Mouse (Mus musculus) layer of hippocampus, adult 18-20 months (tissue): ENCODE measurements at regions not wholly inside any gene's neighbourhood (a gene's known extent, or its start where the extent isn't known, plus 50 kb on each side); places are given as distances from the start of the nearest gene placed in this dataset.
"Not testable (repeated sequence)": the region's sequence is repeated elsewhere in the genome, so short reads cannot be mapped to it uniquely, and the experiment has no call there.

Experiments used
- DNase-seq, 2 experiments: peaks; one replicate each; pipeline ENCODE4 v3.0.0; 2022; ENCODE audit warnings: low spot score in 2 of 2

DNA sequence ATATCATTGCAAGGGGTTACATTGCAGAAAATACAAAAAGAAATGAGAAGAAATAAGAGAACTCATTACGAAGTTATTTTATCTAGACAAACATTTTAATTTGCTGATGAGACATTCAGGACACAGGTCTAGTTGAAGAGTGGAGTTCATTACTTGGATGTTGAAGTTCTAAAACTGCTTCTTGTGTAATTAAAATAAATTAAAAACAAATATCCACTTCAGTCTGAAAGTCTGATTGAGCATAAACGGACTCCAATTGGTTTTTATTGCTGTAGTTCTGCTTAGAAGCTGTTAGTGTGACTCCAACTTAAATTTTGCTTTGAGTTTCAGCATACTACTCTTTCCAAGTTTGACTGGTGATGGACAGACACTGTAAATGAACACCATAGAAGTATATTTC, 238.3 kb downstream of the Mef2c start:
- no peak for DNase-seq

DNA sequence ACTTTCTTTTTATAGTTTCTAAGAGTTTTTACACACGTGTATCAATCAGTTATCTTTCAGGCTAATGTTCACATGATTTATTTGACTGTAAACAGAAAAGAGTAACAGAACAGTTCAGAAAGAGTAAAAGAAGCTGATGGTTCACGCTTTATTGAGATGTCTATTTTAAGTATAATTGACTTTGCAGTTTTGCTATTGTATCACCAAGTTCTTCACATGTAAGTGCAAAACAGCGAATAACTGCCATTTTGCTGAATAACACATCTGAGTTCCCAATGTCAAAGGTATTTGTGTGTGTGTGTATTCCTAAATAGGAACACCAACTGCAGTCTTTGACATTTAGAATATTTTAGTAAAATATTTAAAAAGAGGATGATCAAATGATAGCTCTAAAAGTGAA, 238.7 kb downstream of the Mef2c start:
- no peak for DNase-seq

DNA sequence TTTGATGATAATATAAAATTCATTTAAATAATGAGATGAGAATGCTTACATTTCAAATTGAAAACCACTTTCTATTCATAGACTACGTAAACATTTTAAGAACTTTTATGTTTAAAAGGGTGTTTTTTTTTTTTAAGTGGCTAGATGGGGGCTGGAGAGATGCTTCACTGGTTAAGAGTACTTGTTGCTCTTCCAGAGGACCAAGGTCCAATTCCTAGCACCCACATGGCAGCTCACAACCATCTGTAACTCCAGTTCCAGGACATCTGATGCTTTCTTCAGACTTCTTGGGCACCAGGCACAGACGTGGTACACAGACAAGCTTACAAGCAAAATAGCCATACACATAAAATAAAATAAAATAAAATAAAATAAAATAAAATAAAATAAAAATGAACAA, 239.5 kb downstream of the Mef2c start:
- no peak for DNase-seq

DNA sequence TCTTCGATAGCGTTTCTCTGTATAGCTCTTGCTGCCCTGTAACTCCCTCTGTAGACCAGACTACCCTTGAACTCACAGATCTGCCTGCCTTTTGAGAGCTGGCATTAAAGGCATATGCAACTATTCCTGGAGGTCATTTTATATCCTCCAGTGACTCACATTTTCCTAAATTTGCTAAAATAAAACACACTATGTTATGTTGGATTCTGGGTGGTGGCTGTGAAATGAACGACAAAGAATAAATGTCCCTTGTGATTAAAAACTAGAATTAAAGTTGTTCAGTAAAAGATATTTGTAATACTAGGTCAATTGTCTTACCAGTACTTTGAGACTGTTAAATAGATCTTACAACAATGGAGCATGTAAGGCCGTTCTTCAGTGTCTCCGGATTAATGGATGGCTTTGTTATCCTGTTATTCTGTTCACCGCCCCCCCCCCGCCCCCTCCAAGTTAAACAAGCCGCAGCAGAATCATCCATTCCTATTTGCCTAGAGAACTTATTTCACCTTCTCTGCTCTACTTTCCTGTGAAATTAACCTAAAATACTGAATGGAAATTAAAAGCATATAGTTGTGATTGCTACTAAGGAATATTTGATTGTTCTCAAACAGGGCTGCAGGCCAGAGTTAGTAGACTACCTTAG, 240.4 kb downstream of the Mef2c start:
- DNase-seq: no peak

DNA sequence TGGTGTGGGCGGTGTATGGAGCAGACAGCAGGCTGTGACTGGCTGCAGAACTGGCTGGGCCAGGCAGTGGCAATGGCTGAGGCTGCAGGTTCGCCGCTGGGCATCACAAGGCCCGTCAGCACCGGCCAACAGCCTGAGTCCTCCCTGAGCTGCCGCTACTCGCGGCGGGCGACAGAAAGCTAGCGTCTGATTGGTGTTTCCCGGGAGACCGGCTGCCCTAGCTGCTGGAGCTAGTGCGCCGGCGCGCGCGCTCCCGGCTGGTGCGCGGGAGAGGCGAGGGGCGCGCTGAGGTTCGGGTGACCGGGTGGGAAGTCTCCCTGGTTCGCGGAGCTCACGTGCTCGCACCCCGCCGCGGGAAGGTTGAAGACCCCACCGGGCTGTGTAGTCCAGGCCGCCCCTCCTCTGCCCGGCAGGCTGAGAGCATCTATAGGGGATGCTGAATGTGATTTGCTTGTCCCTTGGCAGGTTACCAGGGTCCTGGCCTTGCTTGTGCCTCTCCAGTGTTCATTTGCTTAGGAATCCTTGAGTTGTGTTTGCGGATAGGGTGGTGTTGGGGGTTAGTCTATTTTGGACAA, 241.2 kb downstream of the Mef2c start:
- peak; percentile 96 to 97 for DNase-seq

DNA sequence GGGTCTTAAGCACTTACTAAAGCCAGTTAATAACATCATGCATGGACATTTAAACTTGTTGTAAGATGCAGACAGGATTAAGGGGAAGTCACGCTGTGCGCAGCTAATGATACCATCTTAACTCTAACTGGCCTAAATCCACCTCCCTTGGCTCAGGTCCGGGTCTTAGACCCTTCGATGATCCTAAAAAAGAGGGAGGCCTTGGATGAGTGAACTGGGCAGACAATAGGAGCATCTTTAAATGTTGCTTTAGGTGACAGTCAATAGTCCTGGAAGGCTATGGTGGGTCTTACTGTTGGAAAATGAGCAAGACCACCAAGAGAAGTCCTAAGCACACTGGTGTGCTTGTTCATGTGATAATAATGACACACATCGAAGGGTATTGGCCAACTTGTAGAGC, 242.1 kb downstream of the Mef2c start:
- DNase-seq: no peak

DNA sequence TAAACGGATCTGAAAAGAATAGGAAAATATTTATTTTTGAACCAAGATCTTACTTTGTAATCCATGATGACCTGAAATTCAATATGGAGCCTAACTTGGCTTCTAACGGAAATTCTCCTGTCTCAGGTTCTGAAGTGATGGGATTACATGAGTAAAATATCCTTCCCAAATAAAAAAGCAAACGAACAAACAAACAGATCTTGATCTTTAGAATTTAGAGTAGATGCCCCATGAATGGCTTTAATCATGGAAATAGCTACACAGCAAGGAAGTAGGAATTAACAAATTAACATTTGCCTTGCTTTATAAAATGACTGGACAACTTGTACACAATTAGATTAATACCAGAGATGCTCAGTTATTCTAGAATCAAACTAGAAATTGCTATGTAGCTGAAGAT, 243.8 kb downstream of the Mef2c start:
- no peak for DNase-seq

DNA sequence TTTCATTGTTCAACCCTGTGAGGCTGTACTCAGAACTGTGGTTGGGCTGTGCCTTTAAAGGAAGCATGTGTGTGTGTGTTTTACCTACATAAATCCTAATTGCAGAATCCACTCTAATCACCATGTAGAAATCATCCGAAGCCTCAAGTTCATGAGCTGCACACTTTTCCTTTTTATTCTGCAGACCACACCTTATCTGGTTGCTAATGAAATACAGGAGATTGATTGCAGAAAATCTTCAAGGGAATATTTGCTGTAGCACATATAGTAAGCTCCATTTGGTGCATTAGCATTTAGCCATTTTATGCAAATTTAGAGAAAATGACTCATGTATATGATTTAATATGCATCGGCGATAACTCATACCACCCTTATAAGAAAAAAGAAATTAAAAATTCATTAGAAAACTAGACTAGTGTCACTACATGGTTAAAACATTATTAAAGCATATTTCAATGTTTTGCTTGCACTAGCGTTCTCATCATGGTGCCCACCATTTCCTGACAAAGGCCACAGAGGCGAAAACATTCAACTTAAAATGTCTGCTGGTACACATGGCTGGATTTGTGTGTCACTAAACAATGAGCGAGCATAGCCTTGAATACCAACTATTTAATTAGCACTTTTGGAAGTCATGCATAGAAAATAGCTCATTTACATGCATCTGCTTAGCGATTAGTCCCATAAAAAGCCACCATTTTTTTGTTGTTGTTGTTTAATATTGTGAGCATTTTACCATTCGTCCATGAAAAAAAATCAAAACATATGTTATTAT, 245.7 kb downstream of the Mef2c start:
- no peak for DNase-seq

DNA sequence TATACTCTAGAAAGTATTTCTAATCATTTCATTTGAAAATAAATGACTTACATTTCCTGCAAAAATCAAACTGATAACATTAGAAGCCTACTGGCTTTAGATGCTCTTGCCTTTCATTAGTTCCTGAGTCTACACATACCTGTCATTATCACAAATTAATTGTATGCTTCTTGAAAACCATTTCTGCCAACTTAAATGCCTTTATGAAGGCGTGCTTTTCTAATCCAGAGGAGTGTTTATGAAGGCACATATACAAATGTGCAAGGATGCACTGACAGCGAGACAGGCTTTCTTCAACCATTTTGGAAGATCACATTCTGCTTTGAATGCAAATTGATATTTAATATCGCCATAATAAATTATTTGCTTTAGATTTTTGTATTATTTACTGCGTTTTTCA, 246.6 kb downstream of the Mef2c start:
- DNase-seq: no peak

DNA sequence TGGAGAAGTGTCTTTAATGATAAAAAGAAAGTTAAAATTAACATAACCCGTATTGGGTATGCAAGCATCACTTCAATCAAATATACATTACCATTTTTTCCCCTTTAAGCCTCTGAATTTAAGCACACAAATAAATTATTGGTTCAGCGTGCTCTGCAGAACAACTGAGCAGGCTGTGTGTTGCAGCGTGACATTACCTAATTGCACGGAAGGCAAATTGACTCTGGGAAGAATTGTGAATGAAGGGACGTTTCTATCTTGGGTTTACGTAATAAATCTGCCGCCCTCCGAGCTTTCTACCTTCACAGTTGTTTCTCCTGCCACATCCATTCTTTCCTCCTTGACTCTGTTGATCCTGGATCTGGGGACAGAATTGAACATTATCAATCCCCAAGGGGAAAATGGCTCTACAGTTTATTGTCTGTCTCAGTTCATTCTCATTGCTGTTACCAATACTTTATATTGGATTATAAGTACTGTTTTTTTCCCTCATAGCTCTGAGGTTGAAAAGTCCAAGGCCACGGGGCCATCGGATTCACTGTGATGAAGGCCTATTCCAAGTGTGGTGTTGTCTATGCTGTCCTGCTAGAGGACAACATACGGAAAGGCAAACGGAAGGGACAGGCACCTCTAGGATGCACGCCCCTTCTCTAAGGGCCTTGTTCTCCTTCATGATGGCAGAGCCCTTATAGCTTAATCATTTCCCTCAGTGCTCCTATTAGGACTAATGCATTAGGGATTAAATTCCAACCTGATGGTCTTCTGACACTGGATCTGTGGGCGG, 256.7 kb downstream of the Mef2c start:
- DNase-seq: no peak

DNA sequence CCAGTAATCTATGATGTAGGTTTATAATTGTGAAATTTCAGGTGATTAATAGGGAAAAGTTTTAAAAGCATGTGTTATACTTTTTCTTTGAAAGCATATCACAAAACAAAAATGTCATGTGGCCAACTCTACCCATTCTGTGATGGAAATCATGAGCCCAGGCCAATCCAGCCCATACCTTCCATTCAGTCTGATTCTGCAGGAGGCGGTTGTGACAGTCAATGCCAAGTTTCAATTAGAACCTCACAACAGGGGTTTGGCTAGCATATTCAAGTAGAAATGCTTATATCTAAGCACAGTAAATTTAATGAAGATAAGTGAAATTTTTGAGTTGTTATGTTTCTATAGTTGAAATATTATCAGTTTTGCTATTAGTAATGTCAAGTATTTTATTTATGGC, 258.6 kb downstream of the Mef2c start:
- no peak for DNase-seq

DNA sequence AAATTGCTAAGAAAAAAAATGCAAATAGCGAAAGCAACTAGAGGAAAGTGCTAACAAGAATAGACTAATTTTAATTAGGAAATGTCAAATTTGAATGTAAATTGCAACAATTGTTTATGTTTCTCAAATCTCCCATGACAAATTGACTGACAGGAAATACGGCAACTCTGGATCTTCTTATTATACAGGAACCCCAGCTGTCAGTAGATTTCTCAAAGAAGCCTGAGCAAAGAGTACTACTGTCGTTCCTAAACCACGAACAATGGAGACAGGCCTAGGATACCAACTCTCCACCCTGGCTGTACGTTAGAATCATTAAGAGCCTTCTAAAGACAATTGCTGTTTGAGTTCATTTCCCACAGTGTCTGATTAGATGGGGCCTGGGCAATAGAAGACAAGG, 259.5 kb downstream of the Mef2c start:
- DNase-seq: not testable (repeated sequence)

DNA sequence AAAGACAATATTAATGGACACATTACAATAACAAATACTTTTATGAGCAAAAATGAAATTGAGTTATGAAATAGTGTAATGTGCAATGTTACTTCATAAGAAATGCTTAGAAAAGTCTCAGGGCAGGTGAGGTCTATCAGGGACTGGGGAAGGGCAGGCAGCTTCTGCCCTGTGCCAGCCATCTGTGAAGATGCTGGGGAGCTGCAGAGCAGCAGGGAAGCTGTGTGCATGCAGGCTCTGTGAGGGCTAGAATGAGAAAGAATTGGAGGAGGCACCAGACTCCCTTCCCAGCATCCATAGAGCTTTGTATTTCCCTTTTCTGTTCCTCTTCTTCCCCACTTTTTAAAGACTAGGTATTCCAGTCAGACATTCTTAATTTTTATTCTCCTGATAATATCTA, 281.8 kb downstream of the Mef2c start:
- DNase-seq: no peak

DNA sequence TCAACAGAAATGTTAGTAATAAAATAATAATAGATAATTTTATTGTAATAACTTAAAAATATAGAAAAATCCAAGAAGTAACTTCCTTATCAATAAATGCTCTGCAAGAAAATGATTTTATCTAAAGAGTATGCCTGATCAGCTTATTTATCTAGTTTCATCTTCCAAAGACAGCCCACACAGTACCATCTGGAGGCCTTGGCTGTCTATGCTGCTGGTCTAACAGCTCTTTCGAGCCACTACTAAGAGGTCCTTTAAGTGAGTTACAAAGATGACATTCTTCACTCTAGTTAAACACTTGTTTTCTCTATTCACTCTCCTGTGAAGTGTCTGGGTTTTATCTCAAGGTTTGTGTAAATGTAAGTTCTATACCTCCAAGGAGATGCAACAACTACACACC, 305.7 kb downstream of the Mef2c start:
- peak in 1 of 2 experiments; percentile 51 for DNase-seq

DNA sequence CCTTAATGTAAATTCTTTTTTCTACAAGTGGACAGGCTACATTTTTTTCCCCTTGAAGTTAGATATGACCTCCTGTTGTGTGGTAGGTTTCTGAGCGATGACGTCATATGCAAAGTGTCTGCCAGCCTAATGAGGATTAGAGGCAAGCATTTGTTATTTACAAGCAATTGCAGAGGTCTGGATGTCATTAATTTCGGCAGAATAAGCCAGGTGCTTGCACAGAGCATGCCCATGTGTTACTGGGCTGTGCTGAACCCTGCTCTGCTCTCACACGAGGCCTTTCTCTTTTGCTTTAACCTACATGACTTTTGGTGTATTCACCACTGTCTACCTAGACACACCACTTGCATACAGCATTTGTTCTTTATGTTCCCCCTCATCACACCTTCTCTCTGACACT, 316.5 kb downstream of the Mef2c start:
- DNase-seq: no peak

DNA sequence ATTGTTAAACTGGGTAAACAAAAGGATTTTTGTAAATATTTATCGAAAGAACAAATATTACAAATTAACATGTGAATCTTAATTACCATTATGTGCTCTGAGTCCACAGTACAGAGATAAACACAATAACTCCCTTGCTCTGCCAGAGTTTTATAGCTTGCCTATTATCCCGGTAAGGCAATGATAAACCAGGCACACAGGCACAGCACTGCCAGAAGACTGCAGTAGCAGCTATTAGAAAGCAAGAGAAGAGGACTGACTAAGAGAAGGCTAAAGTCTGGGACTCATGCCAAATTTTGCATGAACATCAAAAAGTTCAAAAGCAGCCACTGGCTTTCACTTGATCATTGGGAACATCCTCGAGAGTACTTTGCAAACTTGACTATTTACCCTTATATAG, 316.9 kb downstream of the Mef2c start:
- DNase-seq: peak in 1 of 2 experiments; percentile 11

DNA sequence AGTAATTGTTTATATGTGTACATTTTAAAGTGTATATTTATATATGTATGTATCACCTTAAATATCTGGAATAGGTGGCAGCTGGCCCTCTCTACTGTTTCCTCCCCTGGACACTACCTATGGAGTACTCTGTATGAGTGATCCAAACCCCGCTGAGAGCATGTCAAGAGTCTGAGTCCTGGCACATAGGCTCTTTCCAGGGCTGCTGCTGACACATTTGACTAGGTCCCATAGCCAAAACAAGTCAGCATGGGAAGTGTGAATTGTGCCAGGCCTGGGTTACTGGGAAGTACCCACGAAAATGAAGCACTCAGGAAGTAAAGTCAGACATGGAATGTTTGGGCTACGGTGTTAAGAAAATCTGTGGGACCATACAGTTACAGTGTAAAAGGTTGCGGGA, 321.1 kb downstream of the Mef2c start:
- DNase-seq: no peak

DNA sequence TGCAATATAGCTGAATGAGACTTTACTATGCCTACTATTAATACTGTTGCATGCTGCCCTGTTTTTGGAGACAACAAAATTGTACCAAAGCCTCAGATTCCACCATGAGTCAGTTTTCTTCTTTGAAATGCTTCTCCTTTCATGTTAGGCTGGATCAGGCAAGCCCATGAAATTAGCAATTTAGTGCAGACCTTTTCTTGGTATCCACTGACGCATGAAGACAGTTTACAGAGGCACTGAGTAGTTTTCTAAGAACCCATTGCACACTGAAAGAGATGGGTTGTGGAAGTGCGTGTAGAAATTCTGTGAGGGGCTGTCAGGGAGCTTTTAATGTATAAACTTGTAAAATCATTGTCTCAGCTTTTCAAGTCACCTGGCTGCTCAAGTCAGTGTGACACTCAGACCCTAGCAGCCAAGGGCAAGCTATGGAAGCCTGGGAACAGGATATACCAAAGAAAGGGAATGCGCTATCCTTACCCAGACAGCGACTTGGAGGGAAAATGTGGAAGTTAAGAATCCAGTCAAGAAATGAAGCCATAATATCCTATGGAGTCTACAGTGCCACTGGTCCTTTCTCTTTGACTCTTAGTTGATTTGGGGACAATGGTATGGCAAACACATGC, 323.1 kb downstream of the Mef2c start:
- no peak for DNase-seq

DNA sequence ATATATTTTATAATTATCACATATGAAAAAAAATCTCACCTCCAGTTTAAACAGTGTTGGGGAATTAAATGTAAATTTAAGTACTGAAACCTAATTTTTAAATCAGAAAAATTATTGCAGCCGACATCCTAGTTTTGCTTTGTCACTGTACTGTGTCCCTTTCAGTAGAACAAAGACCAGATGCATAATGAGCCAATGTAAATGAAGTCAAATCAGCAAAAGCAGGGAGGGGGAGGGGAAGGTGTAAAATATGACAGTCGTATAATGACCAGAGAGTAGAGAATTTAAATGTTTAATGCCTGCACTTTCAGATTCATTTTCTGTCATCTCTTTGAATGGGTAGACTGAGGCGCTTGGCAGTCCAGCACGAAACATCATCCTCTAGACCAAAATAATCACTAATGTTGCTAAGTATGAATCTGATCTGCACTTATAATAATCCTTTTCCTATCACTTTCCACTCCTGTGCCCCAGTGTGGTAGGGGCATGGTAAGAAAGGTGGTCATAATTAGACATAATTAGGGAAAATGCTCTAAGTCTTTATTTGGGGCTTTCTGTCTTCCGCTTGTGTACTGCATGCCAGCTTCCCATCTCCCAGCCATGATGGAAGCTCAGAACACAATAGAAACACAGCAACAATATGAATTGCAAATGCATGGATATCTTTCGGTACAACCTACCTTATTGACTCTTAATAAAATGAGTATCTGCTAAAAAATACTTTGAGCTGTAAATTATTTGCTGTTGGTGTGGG, 356.0 kb upstream of the Tmem161b start:
- DNase-seq: no peak

DNA sequence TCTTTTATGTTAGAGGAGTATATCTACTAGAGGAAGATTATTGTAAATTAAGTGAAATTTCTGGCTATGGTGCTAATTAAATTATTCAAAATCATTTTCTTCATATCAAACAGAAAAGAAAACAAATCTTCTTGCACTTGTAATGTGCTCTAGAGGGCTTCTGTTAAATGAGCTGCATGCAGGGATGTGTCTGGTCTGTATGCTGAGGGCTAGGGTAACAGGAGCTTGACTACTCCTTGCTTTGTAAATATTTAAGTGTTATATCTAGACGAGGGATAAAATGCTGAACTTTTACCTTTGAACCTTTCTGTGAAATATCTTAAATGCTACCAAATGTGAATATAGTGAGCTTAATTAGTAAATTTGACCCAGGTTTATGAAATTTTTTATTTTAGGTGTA, 354.9 kb upstream of the Tmem161b start:
- DNase-seq: no peak
